Mouse (Mus musculus): ENCODE data around the gene Tasp1. TPM values are rescaled to one million over a fixed set of nuclear protein-coding genes. Genes with fewer than 3 reads are reported as not detected.
"Not testable (repeated sequence)": the region's sequence is repeated elsewhere in the genome, so short reads cannot be mapped to it uniquely, and the experiment has no call there.

Tasp1 gene
- polyA plus RNA-seq, 1 experiment from 2014 or later: 20.5 TPM

DNA sequence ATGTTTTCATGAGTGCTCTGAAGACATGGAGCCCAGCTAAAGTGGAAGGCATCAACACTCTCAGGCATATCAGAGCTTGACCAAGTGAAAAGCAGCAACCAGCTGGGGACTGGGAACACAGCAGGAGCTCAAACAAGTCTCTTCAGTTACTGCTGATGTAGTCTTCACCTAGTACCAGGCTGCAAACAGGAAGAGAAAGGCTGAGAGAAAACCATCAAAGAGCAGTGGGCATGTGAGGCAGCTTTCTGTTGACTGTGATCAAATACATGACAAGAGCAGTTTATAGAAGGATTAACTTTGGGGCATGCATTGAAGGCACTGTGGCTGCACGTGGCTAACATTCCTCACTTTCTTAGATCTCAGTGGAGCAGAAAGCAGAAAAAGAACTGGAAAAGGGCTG, 141.7 kb downstream of the Tasp1 start:
- 11% methylated on average over 1 of the region's 1 CpGs for WGBS
- H3K4me1 ChIP-seq (replicated peaks; ENCODE audit: control insufficient read depth, insufficient read depth, low read length): no peaks in the 10 kb centered on the region
- no peaks in the 10 kb centered on the region for H3K36me3 ChIP-seq (replicated peaks; ENCODE audit: control insufficient read depth, insufficient read depth)
- no peaks in the 10 kb centered on the region for H3K9me3 ChIP-seq (ENCODE audit: control insufficient read depth, low read length)
- H3K9ac ChIP-seq: no peak overlapping the region
- H3K27ac ChIP-seq: no peak overlapping the region
- no peak overlapping the region for H3K4me2 ChIP-seq (replicated peaks)
- H3K27me3 ChIP-seq (ENCODE audit: control insufficient read depth, insufficient read depth, low read length): no peaks in the 10 kb centered on the region
- no peak for ATAC-seq (ENCODE audit: low FRiP score)
- DNase-seq (ENCODE audit: low spot score): no peak
- no peak overlapping the region for H3K4me3 ChIP-seq (replicated peaks; ENCODE audit: low read length)

DNA sequence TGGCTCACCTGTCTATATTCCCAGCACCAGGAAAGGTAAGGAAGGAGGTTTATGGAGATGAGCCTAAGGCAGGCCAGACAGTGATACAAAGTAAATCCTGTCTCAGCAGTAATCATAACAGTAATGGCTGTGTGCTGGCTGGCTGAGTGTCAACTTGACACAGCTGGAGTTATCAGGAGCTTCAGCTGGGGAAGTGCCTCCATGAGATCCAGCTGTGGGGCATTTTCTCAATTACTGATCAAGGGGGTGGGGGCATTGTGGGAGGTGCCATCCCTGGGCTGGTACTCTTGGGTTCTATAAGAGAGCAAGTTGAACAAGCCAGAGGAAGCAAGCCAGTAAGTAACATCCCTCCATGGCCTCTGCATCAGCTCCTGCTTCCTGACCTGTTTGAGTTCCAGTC, 145.2 kb downstream of the Tasp1 start:
- not testable (repeated sequence) for H3K27me3 ChIP-seq (ENCODE audit: control insufficient read depth, insufficient read depth, low read length); H3K36me3 ChIP-seq (replicated peaks; ENCODE audit: control insufficient read depth, insufficient read depth); H3K27ac ChIP-seq; H3K4me2 ChIP-seq (replicated peaks); H3K9ac ChIP-seq; H3K4me3 ChIP-seq (replicated peaks; ENCODE audit: low read length); ATAC-seq (ENCODE audit: low FRiP score); H3K9me3 ChIP-seq (ENCODE audit: control insufficient read depth, low read length); DNase-seq (ENCODE audit: low spot score); H3K4me1 ChIP-seq (replicated peaks; ENCODE audit: control insufficient read depth, insufficient read depth, low read length)

DNA sequence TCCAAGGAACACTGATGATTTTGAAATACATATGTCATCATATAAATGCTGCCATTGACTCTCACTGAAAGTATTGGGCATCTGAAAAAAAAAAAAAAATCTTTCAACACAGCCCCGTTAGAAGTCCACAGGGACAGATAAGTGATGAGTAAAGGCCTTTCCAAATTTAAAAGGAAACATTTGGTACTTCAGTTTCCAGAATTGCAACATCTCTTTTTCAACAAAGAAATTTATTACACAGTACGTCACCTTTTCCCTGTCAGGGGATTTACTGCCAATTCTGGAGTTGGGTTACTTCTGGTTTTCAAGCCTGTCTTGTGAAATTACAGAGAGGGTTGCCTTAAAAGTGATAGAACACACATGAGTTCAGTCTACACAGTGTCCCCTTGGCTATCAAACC, 146.8 kb downstream of the Tasp1 start:
- Histone ChIP-seq H3K27ac (no peak overlapping the region), H3K4me1 (replicated peaks; ENCODE audit: control insufficient read depth, insufficient read depth, low read length) (no peaks in the 10 kb centered on the region), H3K9me3 (ENCODE audit: control insufficient read depth, low read length) (no peaks in the 10 kb centered on the region), H3K9ac (no peak overlapping the region), H3K36me3 (replicated peaks; ENCODE audit: control insufficient read depth, insufficient read depth) (no peaks in the 10 kb centered on the region), H3K4me3 (replicated peaks; ENCODE audit: low read length) (no peak overlapping the region), H3K27me3 (ENCODE audit: control insufficient read depth, insufficient read depth, low read length) (no peaks in the 10 kb centered on the region), H3K4me2 (replicated peaks) (no peak overlapping the region)
- no peak for ATAC-seq (ENCODE audit: low FRiP score)
- DNase-seq (ENCODE audit: low spot score): no peak
- WGBS: 80% methylated on average over 2 of the region's 2 CpGs

DNA sequence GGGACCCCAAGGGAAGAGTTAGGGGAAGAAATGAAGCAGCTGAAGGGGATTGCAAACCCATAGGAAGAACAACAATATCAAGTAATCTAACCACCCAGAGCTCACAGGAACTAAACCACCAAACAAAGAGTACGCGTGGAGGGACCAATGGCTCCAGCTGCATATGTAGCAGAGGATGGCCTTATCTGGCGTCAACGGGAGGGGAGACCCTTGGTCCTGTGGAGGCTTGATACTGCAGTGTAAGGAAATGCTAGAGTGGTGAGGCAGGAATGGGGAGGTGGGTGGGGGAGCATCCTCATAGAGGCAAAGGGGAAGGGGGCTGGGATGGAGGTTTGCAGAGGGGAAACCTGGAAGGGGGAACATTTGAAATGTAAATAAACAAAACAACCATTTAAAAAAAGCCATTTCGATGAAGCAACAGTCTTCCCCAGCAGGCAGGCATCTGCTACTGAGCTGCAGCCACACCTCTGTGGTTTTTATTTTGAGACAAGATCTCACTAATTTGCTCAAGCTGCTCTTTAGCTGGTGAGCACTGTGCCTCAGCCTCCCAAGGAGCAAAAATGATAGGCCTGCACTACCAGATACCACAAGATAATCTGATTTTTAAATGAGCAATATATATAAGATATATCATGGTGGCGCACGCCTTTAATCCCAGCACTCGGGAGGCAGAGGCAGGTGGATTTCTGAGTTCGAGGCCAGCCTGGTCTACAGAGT, 160.0 kb downstream of the Tasp1 start:
- Histone ChIP-seq H3K4me1 (replicated peaks; ENCODE audit: control insufficient read depth, insufficient read depth, low read length) (no peaks in the 10 kb centered on the region), H3K9ac (no peak overlapping the region), H3K4me2 (replicated peaks) (no peak overlapping the region), H3K4me3 (replicated peaks; ENCODE audit: low read length) (no peak overlapping the region), H3K9me3 (ENCODE audit: control insufficient read depth, low read length) (no peaks in the 10 kb centered on the region), H3K27ac (no peak overlapping the region), H3K36me3 (replicated peaks; ENCODE audit: control insufficient read depth, insufficient read depth) (no peaks in the 10 kb centered on the region; the same call in 1 of the 2 replicates), H3K27me3 (ENCODE audit: control insufficient read depth, insufficient read depth, low read length) (no peaks in the 10 kb centered on the region)
- WGBS: 95% methylated on average over 9 of the region's 9 CpGs
- no peak for DNase-seq (ENCODE audit: low spot score)
- no peak for ATAC-seq (ENCODE audit: low FRiP score)

DNA sequence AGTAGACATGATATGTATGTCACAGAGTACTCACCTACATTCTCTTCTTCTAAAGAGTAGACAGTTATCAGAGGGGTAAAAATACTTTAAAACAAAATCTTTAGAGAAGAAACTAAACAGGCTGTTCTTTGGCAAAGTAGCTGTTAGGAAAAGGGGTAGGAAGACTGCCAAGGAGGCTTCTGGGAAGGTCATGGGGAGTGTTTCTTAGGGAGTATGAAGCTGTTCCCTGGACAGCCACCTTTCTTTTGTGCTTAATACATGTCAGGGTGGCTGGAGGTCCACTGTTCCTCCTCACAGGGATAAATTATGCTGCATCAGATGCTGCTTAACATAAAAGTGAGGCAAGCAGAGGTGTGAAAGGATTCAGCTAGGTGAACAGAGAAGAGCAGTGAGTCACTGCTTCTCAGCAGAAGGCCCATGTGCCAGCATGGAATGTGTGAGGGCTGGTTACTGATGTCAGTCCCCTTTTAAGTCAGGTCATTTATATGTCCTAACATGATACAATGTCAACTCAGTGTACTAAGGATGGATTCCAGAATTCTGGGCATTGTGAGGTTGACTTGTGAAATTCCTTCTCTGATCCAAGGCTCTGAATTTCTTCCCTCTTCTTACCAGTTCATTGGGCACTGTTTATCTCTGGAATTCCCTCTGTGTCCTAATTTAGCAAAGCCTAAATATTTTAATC, 175.1 kb downstream of the Tasp1 start:
- no peaks in the 10 kb centered on the region for H3K4me1 ChIP-seq (replicated peaks; ENCODE audit: control insufficient read depth, insufficient read depth, low read length)
- no peak overlapping the region for H3K27ac ChIP-seq
- H3K9me3 ChIP-seq (ENCODE audit: control insufficient read depth, low read length): no peaks in the 10 kb centered on the region
- H3K4me2 ChIP-seq (replicated peaks): no peak overlapping the region
- no peak overlapping the region for H3K9ac ChIP-seq
- no peaks in the 10 kb centered on the region for H3K36me3 ChIP-seq (replicated peaks; ENCODE audit: control insufficient read depth, insufficient read depth)
- H3K27me3 ChIP-seq (ENCODE audit: control insufficient read depth, insufficient read depth, low read length): no peaks in the 10 kb centered on the region
- no peak for ATAC-seq (ENCODE audit: low FRiP score)
- H3K4me3 ChIP-seq (replicated peaks; ENCODE audit: low read length): no peak overlapping the region
- no peak for DNase-seq (ENCODE audit: low spot score)

DNA sequence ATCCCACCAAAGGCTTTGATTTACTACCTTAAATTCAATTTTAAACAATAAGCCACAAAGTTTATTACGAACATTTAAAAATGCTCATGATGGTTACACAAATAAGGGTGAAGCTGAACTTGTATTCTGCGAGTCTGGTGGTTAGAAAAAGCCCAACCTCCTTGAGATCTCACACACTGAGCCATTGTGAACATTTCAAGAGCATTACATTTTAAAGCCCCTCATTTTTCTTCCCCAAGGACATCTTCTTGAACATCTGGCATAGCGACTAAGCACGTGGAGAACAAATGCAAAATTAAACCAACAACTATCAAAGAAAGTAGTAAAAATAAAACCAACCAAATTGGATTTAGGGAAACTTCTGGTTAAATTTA, 182.4 kb downstream of the Tasp1 start:
- Histone ChIP-seq H3K4me3 (replicated peaks; ENCODE audit: low read length) (no peak overlapping the region), H3K9me3 (ENCODE audit: control insufficient read depth, low read length) (no peaks in the 10 kb centered on the region), H3K36me3 (replicated peaks; ENCODE audit: control insufficient read depth, insufficient read depth) (no peaks in the 10 kb centered on the region), H3K27me3 (ENCODE audit: control insufficient read depth, insufficient read depth, low read length) (no peaks in the 10 kb centered on the region), H3K4me1 (replicated peaks; ENCODE audit: control insufficient read depth, insufficient read depth, low read length) (no peaks in the 10 kb centered on the region), H3K9ac (no peak overlapping the region), H3K27ac (no peak overlapping the region), H3K4me2 (replicated peaks) (no peak overlapping the region)
- 79% methylated on average over 4 of the region's 4 CpGs for WGBS
- no peak for ATAC-seq (ENCODE audit: low FRiP score)
- DNase-seq (ENCODE audit: low spot score): no peak

DNA sequence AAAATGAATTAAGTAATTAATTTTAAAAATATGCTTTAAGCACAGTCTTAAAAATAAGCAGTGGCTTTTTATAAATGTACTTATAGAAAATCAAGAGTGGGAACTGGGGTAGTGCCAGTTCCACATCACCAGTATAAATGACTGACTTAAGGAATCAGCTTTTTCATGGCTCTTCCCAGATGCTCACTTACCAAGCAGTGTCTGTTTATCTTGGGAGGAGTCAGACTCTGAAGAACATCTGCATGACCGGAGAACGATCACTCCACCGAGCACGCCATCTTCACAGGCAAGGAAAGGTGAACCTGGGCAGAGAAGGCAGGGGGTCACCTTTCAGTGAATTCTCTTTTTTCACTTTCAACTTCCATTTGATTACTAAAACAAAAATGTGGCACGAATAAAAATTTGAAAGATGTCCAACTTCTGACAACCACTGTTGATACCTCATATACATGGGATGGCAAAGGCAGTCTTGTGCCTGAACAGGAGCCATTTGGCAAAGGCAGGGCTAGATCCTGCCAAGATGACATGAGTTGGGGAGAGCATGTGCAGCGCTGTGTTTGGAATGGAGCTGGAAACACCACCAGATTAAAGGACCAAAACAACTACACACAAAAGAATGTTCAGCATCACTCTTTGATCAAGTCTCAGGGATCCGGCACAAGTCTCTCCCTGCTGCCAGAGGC, 182.9 kb downstream of the Tasp1 start:
- ATAC-seq (ENCODE audit: low FRiP score) (no peak), DNase-seq (ENCODE audit: low spot score) (no peak)
- no peak overlapping the region for H3K9ac ChIP-seq
- H3K27me3 ChIP-seq (ENCODE audit: control insufficient read depth, insufficient read depth, low read length): no peaks in the 10 kb centered on the region
- H3K9me3 ChIP-seq (ENCODE audit: control insufficient read depth, low read length): no peaks in the 10 kb centered on the region
- 90% methylated on average over 7 of the region's 7 CpGs for WGBS
- H3K4me2 ChIP-seq (replicated peaks): no peak overlapping the region
- no peak overlapping the region for H3K27ac ChIP-seq
- H3K4me3 ChIP-seq (replicated peaks; ENCODE audit: low read length): no peak overlapping the region
- H3K4me1 ChIP-seq (replicated peaks; ENCODE audit: control insufficient read depth, insufficient read depth, low read length): no peaks in the 10 kb centered on the region
- no peaks in the 10 kb centered on the region for H3K36me3 ChIP-seq (replicated peaks; ENCODE audit: control insufficient read depth, insufficient read depth)

DNA sequence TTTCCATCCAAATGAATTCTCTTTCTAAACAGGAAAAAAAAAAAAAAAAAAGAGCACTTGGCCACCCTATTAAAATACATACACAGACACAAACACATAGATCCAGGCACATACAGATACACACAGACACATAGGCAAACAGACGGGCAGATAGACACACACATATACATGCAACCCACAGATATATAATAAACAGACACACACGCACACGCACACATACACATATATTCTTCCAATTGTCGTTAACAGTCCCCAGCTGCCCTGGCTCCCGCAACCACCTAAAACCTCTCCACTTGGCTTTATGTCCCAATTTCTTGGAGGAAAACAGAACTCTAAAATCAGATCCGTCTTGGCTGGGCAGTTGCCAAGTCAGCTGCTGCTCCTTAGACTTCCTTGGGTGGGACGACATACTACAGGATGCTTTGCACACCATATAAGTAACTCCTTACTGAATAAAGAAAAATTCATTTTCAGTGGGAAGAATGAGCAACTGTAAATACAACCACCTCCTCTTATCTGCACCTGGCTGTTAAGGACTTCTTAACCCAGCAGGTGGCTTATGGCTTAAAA, 188.5 kb downstream of the Tasp1 start:
- no peak overlapping the region for H3K27ac ChIP-seq
- H3K27me3 ChIP-seq (ENCODE audit: control insufficient read depth, insufficient read depth, low read length): no peaks in the 10 kb centered on the region
- no peaks in the 10 kb centered on the region for H3K4me1 ChIP-seq (replicated peaks; ENCODE audit: control insufficient read depth, insufficient read depth, low read length)
- WGBS: 91% methylated on average over 7 of the region's 7 CpGs
- H3K9me3 ChIP-seq (ENCODE audit: control insufficient read depth, low read length): no peaks in the 10 kb centered on the region
- H3K4me3 ChIP-seq (replicated peaks; ENCODE audit: low read length): no peak overlapping the region
- DNase-seq (ENCODE audit: low spot score): no peak
- no peak overlapping the region for H3K9ac ChIP-seq
- no peaks in the 10 kb centered on the region for H3K36me3 ChIP-seq (replicated peaks; ENCODE audit: control insufficient read depth, insufficient read depth)
- ATAC-seq (ENCODE audit: low FRiP score): no peak
- H3K4me2 ChIP-seq (replicated peaks): no peak overlapping the region

DNA sequence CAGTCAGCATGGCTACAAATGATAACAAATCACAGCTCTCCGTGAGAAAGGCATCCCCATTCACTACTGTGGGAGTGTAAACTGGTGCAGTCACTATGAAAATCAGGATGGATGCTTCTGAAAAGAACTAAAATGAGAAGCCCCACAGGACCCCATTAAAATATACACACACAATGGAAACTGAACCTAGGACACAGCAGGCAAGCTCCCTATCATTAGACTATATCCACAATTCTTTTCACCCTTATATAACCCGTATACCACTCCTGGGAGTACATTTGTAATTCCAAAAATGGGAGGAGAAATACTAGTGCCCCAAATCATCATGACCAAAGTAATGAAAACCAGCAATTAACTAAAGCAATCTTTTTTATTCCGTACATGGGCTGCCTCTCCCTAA, 190.7 kb downstream of the Tasp1 start:
- H3K4me1 ChIP-seq (replicated peaks; ENCODE audit: control insufficient read depth, insufficient read depth, low read length): no peaks in the 10 kb centered on the region
- H3K4me3 ChIP-seq (replicated peaks; ENCODE audit: low read length): no peak overlapping the region
- no peak overlapping the region for H3K9ac ChIP-seq
- WGBS: 63% methylated on average over 3 of the region's 3 CpGs
- no peak for ATAC-seq (ENCODE audit: low FRiP score)
- no peaks in the 10 kb centered on the region for H3K27me3 ChIP-seq (ENCODE audit: control insufficient read depth, insufficient read depth, low read length)
- no peak for DNase-seq (ENCODE audit: low spot score)
- no peaks in the 10 kb centered on the region for H3K9me3 ChIP-seq (ENCODE audit: control insufficient read depth, low read length)
- H3K4me2 ChIP-seq (replicated peaks): no peak overlapping the region
- no peaks in the 10 kb centered on the region for H3K36me3 ChIP-seq (replicated peaks; ENCODE audit: control insufficient read depth, insufficient read depth)
- H3K27ac ChIP-seq: no peak overlapping the region
